8 mouse cellular contexts compared by ENCODE assay signal in genomic region chrX:35888087-35888895, GRCm38 (mm10). TPM values are rescaled to one million over a fixed set of nuclear protein-coding genes. Genes with fewer than 3 reads are reported as not detected.
DNase-seq lines count a peak whose midpoint lies in the region; ATAC-seq and TF ChIP-seq lines count a peak whose summit lies in the region.

Dock11 (plus strand) TSS chrX:35888832.

- peak within 1 kb of the TSS; percentile 84 for H3ac ChIP-seq in C2C12 (ENCODE audit: control insufficient read depth, insufficient read length, low read depth)

- H3K79me2 ChIP-seq in C2C12 (ENCODE audit: control insufficient read depth, insufficient read depth) = no peaks in the 10 kb centered on the region

- H3K4me3 ChIP-seq in C2C12 (ENCODE audit: insufficient read depth, poor library complexity, severe bottlenecking) = peak within 1 kb of the TSS; percentile 46
- peak within 1 kb of the TSS; percentile 57 for H3K4me3 ChIP-seq in heart, embryonic 11.5 days (ENCODE audit: low read depth, low read length)
- peak within 1 kb of the TSS; percentile 60 for H3K4me3 ChIP-seq in kidney, embryonic 15.5 days (replicated peaks)
- peak within 1 kb of the TSS; percentile 57 for H3K4me3 ChIP-seq in liver, embryonic 11.5 days (ENCODE audit: low read depth, low read length)

- H3K4me2 ChIP-seq in heart, embryonic 11.5 days = peak within 1 kb of the TSS; percentile 71
- peak within 1 kb of the TSS; percentile 68 for H3K4me2 ChIP-seq in kidney, embryonic 15.5 days
- H3K4me2 ChIP-seq in liver, embryonic 11.5 days = peak within 1 kb of the TSS; percentile 65

- WGBS in heart, embryonic 11.5 days (ENCODE audit: insufficient replicate concordance) = 11% methylated on average over 31 of the region's 38 CpGs
- 21% methylated on average over 33 of the region's 38 CpGs for WGBS in kidney, embryonic 15.5 days
- 15% methylated on average over 24 of the region's 38 CpGs for WGBS in liver, embryonic 11.5 days

- TF ChIP-seq CTCF in C2C12 (IDR thresholded peaks at IDR 0.05; ENCODE audit: control insufficient read depth, insufficient read depth, insufficient read length) = no peak

- H3K27me3 ChIP-seq in C2C12 (ENCODE audit: control insufficient read depth, insufficient read depth, insufficient read length) = no peaks in the 10 kb centered on the region
- no peaks in the 10 kb centered on the region for H3K27me3 ChIP-seq in heart, embryonic 11.5 days (ENCODE audit: control insufficient read depth, insufficient read depth, low read length)
- no peaks in the 10 kb centered on the region for H3K27me3 ChIP-seq in kidney, embryonic 15.5 days
- peaks cover 9% of the 10 kb centered on the region; the same call in 1 of the 2 replicates for H3K27me3 ChIP-seq in liver, embryonic 11.5 days (replicated peaks; ENCODE audit: control insufficient read depth, insufficient read depth, low read length)

- no peaks in the 10 kb centered on the region for H3K36me3 ChIP-seq in C2C12 (ENCODE audit: control insufficient read depth, insufficient read depth)
- no peaks in the 10 kb centered on the region for H3K36me3 ChIP-seq in heart, embryonic 11.5 days (ENCODE audit: control insufficient read depth, insufficient read depth, low read length)
- no peaks in the 10 kb centered on the region for H3K36me3 ChIP-seq in kidney, embryonic 15.5 days
- no peaks in the 10 kb centered on the region for H3K36me3 ChIP-seq in liver, embryonic 11.5 days (ENCODE audit: control insufficient read depth, insufficient read depth, low read length)

- ATAC-seq in erythroblast, adult 5-6 weeks (replicated peaks; ENCODE audit: low FRiP score, poor library complexity, severe bottlenecking) = no peak
- peak; percentile 75; the same call in 1 of the 2 replicates for ATAC-seq in heart, embryonic 11.5 days (replicated peaks; ENCODE audit: insufficient number of reproducible peaks, low FRiP score, low TSS enrichment)
- ATAC-seq in kidney, embryonic 15.5 days (replicated peaks; ENCODE audit: low FRiP score) = peak; percentile 92
- peak; percentile 74 for ATAC-seq in liver, embryonic 11.5 days (replicated peaks; ENCODE audit: low FRiP score)
- peak; percentile 86 for ATAC-seq in monocyte, adult 5-6 weeks (replicated peaks; ENCODE audit: insufficient number of reproducible peaks, low FRiP score, low TSS enrichment, poor library complexity, severe bottlenecking)

- no peaks in the 10 kb centered on the region for H3K9me3 ChIP-seq in heart, embryonic 11.5 days (replicated peaks; ENCODE audit: control insufficient read depth, low read length)
- no peaks in the 10 kb centered on the region for H3K9me3 ChIP-seq in kidney, embryonic 15.5 days (replicated peaks)
- no peaks in the 10 kb centered on the region for H3K9me3 ChIP-seq in liver, embryonic 11.5 days (ENCODE audit: control insufficient read depth, low read length)

- peak; percentile 4 to 17 for DNase-seq in adrenal gland, postnatal 4 days (ENCODE audit: low spot score in 2 of 2)
- peak; percentile 31 for DNase-seq in liver, embryonic 11.5 days (ENCODE audit: low spot score)
- peak; percentile 83 to 86 for DNase-seq in spleen, postnatal 36 days (ENCODE audit: low spot score in 2 of 2)

- no peaks in the 10 kb centered on the region for H3K4me1 ChIP-seq in heart, embryonic 11.5 days (ENCODE audit: control insufficient read depth, insufficient read depth, low read length)
- no peaks in the 10 kb centered on the region for H3K4me1 ChIP-seq in kidney, embryonic 15.5 days
- H3K4me1 ChIP-seq in liver, embryonic 11.5 days (replicated peaks; ENCODE audit: control insufficient read depth, insufficient read depth, low read length) = no peaks in the 10 kb centered on the region

- H3K79me3 ChIP-seq in C2C12 (ENCODE audit: low read depth) = no peaks in the 10 kb centered on the region

- H3K9ac ChIP-seq in heart, embryonic 11.5 days (ENCODE audit: low read depth, low read length) = peak within 1 kb of the TSS; percentile 62
- H3K9ac ChIP-seq in kidney, embryonic 15.5 days = peak within 1 kb of the TSS; percentile 58
- H3K9ac ChIP-seq in liver, embryonic 11.5 days (ENCODE audit: low read depth, low read length) = peak within 1 kb of the TSS; percentile 37; the same call in 1 of the 2 replicates

- H3K27ac ChIP-seq in heart, embryonic 11.5 days (ENCODE audit: low read depth, low read length) = 0 out of 2 replicates have a peak within 1 kb of the TSS, but pooled peaks have one; percentile 29
- peak within 1 kb of the TSS; percentile 75 for H3K27ac ChIP-seq in kidney, embryonic 15.5 days
- no peak within 1 kb of the TSS for H3K27ac ChIP-seq in liver, embryonic 11.5 days (ENCODE audit: low read depth, low read length)

TF ChIP-seq in C2C12, 6 proteins besides CTCF, POLR2A, EP300 and RAD21:
- TF ChIP-seq MAX (IDR thresholded peaks at IDR 0.05) (no peak), MYOD1 (IDR thresholded peaks at IDR 0.05; ENCODE audit: control insufficient read depth, insufficient read length, low read depth) (no peak), FOSL1 (IDR thresholded peaks at IDR 0.05; ENCODE audit: insufficient read depth, low read length, poor library complexity, severe bottlenecking) (no peak), MYOG (IDR thresholded peaks at IDR 0.05; ENCODE audit: control insufficient read depth, extremely low read depth, insufficient read length) (no peak), CEBPB (IDR thresholded peaks at IDR 0.05; ENCODE audit: low read depth) (no peak), USF1 (IDR thresholded peaks at IDR 0.05; ENCODE audit: low read depth) (no peak)

RNA-seq across cellular contexts. Expression of gene Dock11, which starts in this region (rescaled TPM):
- polyA plus RNA-seq in C2C12 (2012; fragmentation: generic; extraction: Trizol) = 2.2 TPM
- 10 to 100 TPM; 16.8 to 17.3 TPM for total RNA-seq in adrenal gland, postnatal 4 days (2021)
- 38.0 and 41.0 TPM in 2 replicates for total RNA-seq in erythroblast, adult 5-6 weeks (2015; ENCODE audit: low replicate concordance)
- total RNA-seq in erythroblast, adult 5-6 weeks (2017; ENCODE audit: low replicate concordance) = 24.5 and 28.1 TPM in 2 replicates
- polyA plus RNA-seq in heart, embryonic 11.5 days (2014; fragmentation: Nextera tagmentation; extraction: Ambion mirVana) = 11.5 and 11.9 TPM in 2 replicates
- 11.5 and 13.2 TPM in 2 replicates for polyA plus RNA-seq in kidney, embryonic 15.5 days (2015; fragmentation: Nextera tagmentation; extraction: Ambion mirVana)
- 9.7 and 12.9 TPM in 2 replicates for polyA plus RNA-seq in liver, embryonic 11.5 days (2014; fragmentation: Nextera tagmentation; extraction: Ambion mirVana)
- total RNA-seq in monocyte, adult 5-6 weeks (2017) = 179 to 261 TPM (median 185 TPM) in 3 replicates

Comparison
In these comparisons a context has a peak if more than half of its experiments do, and no peak if none do; other contexts are left out.
1. DNase-seq: peak in every context shown above with its lines; median percentile 84 in spleen, postnatal 36 days; 31 in liver, embryonic 11.5 days; 10 in adrenal gland, postnatal 4 days.